Mouse (Mus musculus) testis, adult 2 months (tissue): ENCODE results near the gene Ppp1r8. TPM values are rescaled to one million over a fixed set of nuclear protein-coding genes. Genes with fewer than 3 reads are reported as not detected.
A peak's percentile ranks its signal among the peaks of the same experiment; 100 is the strongest.

Source experiments
- H3K27ac ChIP-seq: fragments of 200-500 bp; 2 replicates; pipeline ENCODE4 v1.5.1; 2012; ENCODE audit warnings: low read depth, low read length; ENCODE audit not compliant: control insufficient read depth, insufficient read depth
- H3K27me3 ChIP-seq: fragments of 200-500 bp; 2 replicates; pipeline ENCODE4 v1.6.1; 2012; ENCODE audit warnings: mild to moderate bottlenecking, low read length, moderate library complexity; ENCODE audit not compliant: control insufficient read depth, insufficient read depth
- H3K36me3 ChIP-seq: fragments of 200-500 bp; 2 replicates; pipeline ENCODE4 v1.6.1; 2012; ENCODE audit warnings: mild to moderate bottlenecking, low read length; ENCODE audit not compliant: control insufficient read depth, insufficient read depth
- H3K4me1 ChIP-seq: fragments of 200-500 bp; 2 replicates; pipeline ENCODE4 v1.6.1; 2012; ENCODE audit warnings: low read length; ENCODE audit not compliant: control insufficient read depth, insufficient read depth
- H3K4me3 ChIP-seq: fragments of 200-500 bp; 2 replicates; pipeline ENCODE4 v1.5.1; 2012; ENCODE audit warnings: low read depth, mild to moderate bottlenecking, low read length, moderate library complexity, mixed read lengths; ENCODE audit not compliant: control insufficient read depth
- CTCF ChIP-seq: fragments of 200-500 bp; IDR thresholded peaks from 2 replicates; pipeline ENCODE4 v1.5.1; 2012; ENCODE audit warnings: low read depth, mild to moderate bottlenecking, inconsistent platforms, low read length, moderate library complexity; ENCODE audit not compliant: control insufficient read depth, insufficient read depth, insufficient replicate concordance
- POLR2A ChIP-seq: fragments of 200-500 bp; IDR thresholded peaks from 2 replicates; pipeline ENCODE4 v1.6.1; 2012; ENCODE audit warnings: low read depth, mild to moderate bottlenecking, inconsistent platforms, low read length, moderate library complexity; ENCODE audit not compliant: control insufficient read depth
- polyA plus RNA-seq: library from polyadenylated mRNA; depleted of rRNA; stranded (reverse); fragments of >200 nt; gene quantifications from 2 replicates; pipeline ENCODE4 v1.2.3, GENCODE M21; 2012

Ppp1r8 gene
- polyA plus RNA-seq, 1 experiment = 21.6 TPM

GRCm38 (mm10) chr4:132871116-132871515, 28.1 kb upstream of the Ppp1r8 start:
- no peaks in the 10 kb centered on the region for H3K27me3 ChIP-seq
- H3K4me3 ChIP-seq = no peak overlapping the region
- H3K27ac ChIP-seq = no peak overlapping the region
- TF ChIP-seq POLR2A (no peak), CTCF (no peak)
- no peaks in the 10 kb centered on the region for H3K4me1 ChIP-seq
- no peaks in the 10 kb centered on the region for H3K36me3 ChIP-seq

DNA sequence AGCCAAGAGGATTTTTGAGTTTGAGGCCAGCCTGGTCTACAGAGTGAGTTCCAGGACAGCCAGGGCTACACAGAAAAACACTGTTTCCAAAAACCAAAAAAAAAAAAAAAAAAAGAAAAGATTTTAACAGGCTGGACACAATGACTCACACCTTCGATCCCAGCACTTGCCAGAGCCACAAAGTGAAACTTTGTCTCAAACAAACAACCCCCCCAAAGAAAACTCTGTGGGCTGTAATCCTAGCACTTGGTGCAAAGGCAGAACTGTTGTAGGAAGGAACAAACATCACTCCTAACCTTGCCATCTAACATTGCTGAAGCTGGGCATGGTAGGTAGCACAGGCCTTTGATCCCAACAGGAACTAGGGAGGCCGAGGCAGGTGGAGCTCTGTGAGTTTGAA, 21.9 kb upstream of the Ppp1r8 start:
- no peaks in the 10 kb centered on the region for H3K4me1 ChIP-seq
- 0 out of 2 replicates have a peak, but pooled peaks cover 1% of the 10 kb centered on the region for H3K36me3 ChIP-seq
- no peak overlapping the region for H3K4me3 ChIP-seq
- no peak for TF ChIP-seq CTCF
- TF ChIP-seq POLR2A = no peak
- H3K27ac ChIP-seq = no peak overlapping the region
- H3K27me3 ChIP-seq = no peaks in the 10 kb centered on the region

DNA sequence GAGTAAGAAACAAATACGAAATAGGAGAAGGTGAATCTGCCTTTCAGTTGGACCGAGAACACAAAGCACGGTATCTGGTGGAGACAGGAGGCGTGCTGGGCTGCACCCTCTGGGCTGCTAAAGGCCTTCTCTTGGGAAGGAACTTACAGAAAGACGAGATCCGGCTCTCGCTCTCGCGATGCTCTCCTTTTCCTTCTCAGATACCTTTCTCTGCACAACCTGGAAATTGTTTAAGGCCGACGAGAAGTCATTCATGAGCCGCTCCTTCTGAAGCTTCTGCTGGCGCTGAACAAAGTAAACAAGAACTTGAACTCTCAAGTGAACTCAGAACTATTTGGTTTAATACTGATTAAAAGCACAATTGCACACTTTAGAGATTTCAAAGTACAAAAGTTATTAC, 20.0 kb upstream of the Ppp1r8 start:
- H3K4me3 ChIP-seq = no peak overlapping the region
- no peaks in the 10 kb centered on the region for H3K27me3 ChIP-seq
- no peak overlapping the region for H3K27ac ChIP-seq
- TF ChIP-seq CTCF = no peak
- TF ChIP-seq POLR2A = no peak
- 0 out of 2 replicates have a peak, but pooled peaks cover 3% of the 10 kb centered on the region for H3K36me3 ChIP-seq
- H3K4me1 ChIP-seq = no peaks in the 10 kb centered on the region

- TF ChIP-seq POLR2A (no peak), CTCF (no peak)
- Histone ChIP-seq H3K4me1 (no peaks in the 10 kb centered on the region), H3K4me3 (no peak overlapping the region), H3K27ac (no peak overlapping the region), H3K27me3 (no peaks in the 10 kb centered on the region), H3K36me3 (peaks cover 5% of the 10 kb centered on the region)
Measured at GRCm38 (mm10) chr4:132860880-132861279, 17.9 kb upstream of the Ppp1r8 start.

- peaks cover 4% of the 10 kb centered on the region for H3K4me1 ChIP-seq
- H3K27me3 ChIP-seq = no peaks in the 10 kb centered on the region
- TF ChIP-seq CTCF (no peak), POLR2A (no peak)
- no peaks in the 10 kb centered on the region for H3K36me3 ChIP-seq
- no peak overlapping the region for H3K27ac ChIP-seq
- H3K4me3 ChIP-seq = no peak overlapping the region
Measured at GRCm38 (mm10) chr4:132843705-132844071, 719 bp upstream of the Ppp1r8 start.

DNA sequence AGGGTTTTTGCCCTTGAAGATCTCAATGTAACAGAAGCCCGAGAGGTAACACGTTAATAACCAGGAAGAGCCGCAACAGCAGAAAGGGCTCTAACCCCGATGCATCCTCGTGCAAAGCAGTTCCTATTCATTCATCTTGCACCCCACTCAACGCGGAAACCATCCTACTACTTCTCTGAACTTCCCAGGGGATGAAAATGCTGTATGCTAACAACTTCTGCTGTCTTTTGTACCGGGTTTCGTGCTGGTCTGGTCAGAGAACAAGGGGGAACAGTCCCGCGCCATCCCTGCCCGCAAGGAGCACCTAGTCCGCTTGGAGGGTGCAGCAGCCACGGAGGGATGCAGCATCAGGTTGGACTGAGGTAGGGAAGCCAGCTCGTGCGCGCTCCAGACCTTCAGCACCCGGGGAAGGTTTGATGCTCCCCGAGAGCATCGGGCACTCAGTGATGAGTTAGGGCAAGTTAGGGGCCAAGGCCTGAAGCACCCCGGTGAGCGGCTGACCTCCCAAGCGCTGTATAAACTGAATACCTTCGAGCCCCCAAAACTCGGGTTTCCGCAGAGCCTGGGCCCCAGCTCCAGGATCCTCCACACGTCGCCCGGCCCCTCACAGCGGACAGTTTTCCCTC, 575 bp downstream of the Ppp1r8 start:
- no peak for TF ChIP-seq POLR2A
- no peak for TF ChIP-seq CTCF
- H3K4me3 ChIP-seq = peak overlapping the region; percentile 98
- H3K36me3 ChIP-seq = no peaks in the 10 kb centered on the region
- H3K27me3 ChIP-seq = no peaks in the 10 kb centered on the region
- peak overlapping the region; percentile 77 for H3K27ac ChIP-seq
- H3K4me1 ChIP-seq = peaks cover 4% of the 10 kb centered on the region

DNA sequence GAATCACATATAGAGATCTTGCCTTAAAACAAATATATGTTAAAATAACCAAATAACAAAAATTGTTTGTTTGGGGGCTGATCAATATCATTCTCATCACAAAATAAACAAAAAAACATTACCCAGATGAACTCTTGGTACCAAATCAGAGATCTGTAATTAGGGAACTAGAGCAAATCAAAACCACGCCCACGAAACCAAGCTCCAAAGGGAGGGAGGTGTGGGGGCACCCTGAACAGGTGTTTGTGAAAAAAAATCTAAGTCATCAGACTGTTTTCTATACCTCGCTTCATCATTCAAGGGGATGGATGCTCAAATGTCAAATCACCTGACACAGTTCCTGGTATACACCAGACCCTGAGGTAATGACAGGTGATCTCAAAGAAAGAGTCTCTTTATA, 1.5 kb downstream of the Ppp1r8 start:
- H3K4me3 ChIP-seq = no peak overlapping the region
- TF ChIP-seq POLR2A = no peak
- TF ChIP-seq CTCF = no peak

More for the DNA sequence above, 1.5 kb downstream of the Ppp1r8 start:
- no peaks in the 10 kb centered on the region for H3K27me3 ChIP-seq
- H3K4me1 ChIP-seq = peaks cover 4% of the 10 kb centered on the region
- H3K36me3 ChIP-seq = peaks cover 1% of the 10 kb centered on the region; the same call in 1 of the 2 replicates
- no peak overlapping the region for H3K27ac ChIP-seq
